Mouse (Mus musculus): ENCODE measurements around the gene Apbb2.

- no peak for TF ChIP-seq CTCF (conservative IDR thresholded peaks at IDR 0.05; ENCODE audit: insufficient read depth, insufficient read length, low read depth, low read length)
- TF ChIP-seq POLR2A (IDR thresholded peaks at IDR 0.05; ENCODE audit: low read depth, low read length): no peak
Observed at GRCm38 (mm10) chr5:66535566-66536236, 82.9 kb downstream of the Apbb2 start.

Measured in kidney, adult 2 months (tissue).